Comparison of ENCODE assay signal across 9 mouse cellular contexts in the genomic region with DNA sequence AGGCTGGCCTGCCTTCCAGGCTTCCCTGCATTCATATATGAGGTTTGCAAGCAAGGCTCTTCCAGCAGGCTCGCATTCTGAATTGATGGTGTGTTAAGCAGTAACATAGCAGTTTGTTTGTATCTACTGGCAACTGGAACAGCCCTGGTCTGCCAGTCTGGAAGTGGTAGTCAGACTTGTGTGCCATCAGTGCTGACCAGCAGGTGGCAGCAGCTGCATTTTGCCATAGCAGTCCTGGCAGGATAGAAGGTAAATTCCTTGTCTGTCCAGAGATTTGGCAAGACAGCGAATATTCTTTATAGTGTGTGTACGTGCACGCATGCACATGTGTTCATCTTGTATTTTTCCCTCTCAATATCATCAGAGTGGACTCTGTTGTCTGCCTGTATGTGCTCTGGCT.
A peak's percentile ranks its signal among the peaks of the same experiment; 100 is the strongest.
DNase-seq lines count a peak whose midpoint lies in the region; ATAC-seq lines count a peak whose summit lies in the region.
"Had no signal": no experiment of that assay in that cellular context is flagged by ENCODE, and none has a peak within 500 bp of the region (broad histone marks: within the 10 kb centered on the region; RNA-seq: fewer than 3 reads in every experiment).

No protein-coding gene starts in this region.

- H3K36me3 ChIP-seq in hindbrain, embryonic 12.5 days = no peaks in the 10 kb centered on the region

- H3K27me3 ChIP-seq in hindbrain, embryonic 12.5 days = no peaks in the 10 kb centered on the region

- no peak overlapping the region for H3K4me3 ChIP-seq in hindbrain, embryonic 12.5 days

- H3K9me3 ChIP-seq in hindbrain, embryonic 12.5 days (replicated peaks) = no peaks in the 10 kb centered on the region

- WGBS in hindbrain, embryonic 12.5 days = 45% methylated on average over 4 of the region's 4 CpGs

- peaks cover 25% of the 10 kb centered on the region for H3K4me1 ChIP-seq in hindbrain, embryonic 12.5 days

- H3K9ac ChIP-seq in hindbrain, embryonic 12.5 days = no peak overlapping the region

- peak; percentile 2 for DNase-seq in MEL-GATA-1-ER (ENCODE audit: extremely low read depth, low read depth)
- DNase-seq in cerebellum, postnatal 10 days = peak; percentile 92
- peak; percentile 71 to 76 for DNase-seq in frontal cortex, postnatal 10 days (ENCODE audit: low spot score in 2 of 2)
- DNase-seq in layer of hippocampus, postnatal 14 days (ENCODE audit: low spot score in 2 of 2) = peak; percentile 82 to 90
- DNase-seq in lung, postnatal 10 days = peak; percentile 88
- peak; percentile 51 for DNase-seq in retina, postnatal 7 days (ENCODE audit: low read depth, low spot score)
- DNase-seq in urinary bladder, adult 18-20 months (ENCODE audit: low spot score in 2 of 2) = peak; percentile 66 to 69

- ATAC-seq in hindbrain, embryonic 12.5 days (ENCODE audit: low FRiP score) = peak; percentile 64

- H3K4me2 ChIP-seq in hindbrain, embryonic 12.5 days (replicated peaks) = no peak overlapping the region

- H3K27ac ChIP-seq in hindbrain, embryonic 12.5 days = no peak overlapping the region
- H3K27ac ChIP-seq: macrophage had no signal

Comparison
In these comparisons a context has a peak if more than half of its experiments do, and no peak if none do; other contexts are left out.
1. DNase-seq: peak in every context shown above with its lines; median percentile 92 in cerebellum, postnatal 10 days; 88 in lung, postnatal 10 days; 86 in layer of hippocampus, postnatal 14 days; 74 in frontal cortex, postnatal 10 days; 68 in urinary bladder, adult 18-20 months; 51 in retina, postnatal 7 days; 2 in MEL-GATA-1-ER.